Mouse (Mus musculus) CH12.LX (cell line): ENCODE data around the gene Uck2. TPM values are rescaled to one million over a fixed set of nuclear protein-coding genes. Genes with fewer than 3 reads are reported as not detected.

Experiments used
- DNase-seq: peaks from one replicate; pipeline ENCODE4 v3.0.0-alpha.2; 2013; ENCODE audit errors: extremely low read depth
- H3K27ac ChIP-seq: 2 replicates; pipeline ENCODE4 v1.5.1; 2012; ENCODE audit warnings: low read depth, mild to moderate bottlenecking, control low read depth, moderate library complexity; ENCODE audit not compliant: insufficient read depth
- H3K27me3 ChIP-seq: replicated peaks from 2 replicates; pipeline ENCODE3; 2012; ENCODE audit warnings: inconsistent platforms
- H3K36me3 ChIP-seq, 2 experiments: replicated peaks in 1 of 2; 2 replicates each; pipeline versions ENCODE3 to v1.6.1; 2012; ENCODE audit warnings: inconsistent platforms in 1 of 2, low read length in 1 of 2, mild to moderate bottlenecking in 1 of 2, mixed read lengths in 1 of 2, moderate library complexity in 1 of 2; ENCODE audit not compliant: control insufficient read depth in 1 of 2, insufficient read depth in 1 of 2
- H3K4me1 ChIP-seq, 2 experiments: 2 replicates each; pipeline ENCODE4 v1.6.1; 2012; ENCODE audit warnings: inconsistent platforms in 1 of 2, moderate library complexity in 1 of 2; ENCODE audit not compliant: insufficient read depth in 2 of 2, control insufficient read depth in 1 of 2
- H3K4me2 ChIP-seq: 2 replicates; pipeline ENCODE4 v1.6.1; 2012; ENCODE audit warnings: low read depth, mild to moderate bottlenecking, control low read depth; ENCODE audit not compliant: poor library complexity, insufficient read depth, severe bottlenecking
- H3K4me3 ChIP-seq, 3 experiments: fragments of 150-350 bp in 1 of 3; sonication (generic) in 1 of 3; replicated peaks in 1 of 3; 2 replicates each; pipeline versions ENCODE3 to v1.5.1; 2011 to 2012; ENCODE audit warnings: low read depth in 2 of 3, low read length in 2 of 3, mild to moderate bottlenecking in 2 of 3, moderate library complexity in 2 of 3, control low read depth in 1 of 3, improper control_type of control experiment in 1 of 3, inconsistent platforms in 1 of 3, mixed read lengths in 1 of 3; ENCODE audit not compliant: poor library complexity in 1 of 3
- H3K79me2 ChIP-seq: replicated peaks from 2 replicates; pipeline ENCODE4 v1.6.1; 2012; ENCODE audit warnings: mild to moderate bottlenecking, moderate library complexity; ENCODE audit not compliant: control insufficient read depth, poor library complexity, insufficient read depth, severe bottlenecking; ENCODE audit errors: extremely low read depth
- H3K9ac ChIP-seq: 2 replicates; pipeline ENCODE4 v1.6.1; 2012; ENCODE audit warnings: low read depth, mild to moderate bottlenecking, control low read depth, moderate library complexity; ENCODE audit not compliant: insufficient read depth
- H3K9me3 ChIP-seq: replicated peaks from 2 replicates; pipeline ENCODE3; 2012; ENCODE audit warnings: low read length, inconsistent platforms, mixed read lengths
- BHLHE40 ChIP-seq: IDR thresholded peaks from 2 replicates; pipeline ENCODE4 v1.6.1; 2011; ENCODE audit warnings: mild to moderate bottlenecking, low read depth, low read length, improper control_type of control experiment
- CHD1 ChIP-seq: IDR thresholded peaks from 2 replicates; pipeline ENCODE4 v1.6.1; 2012; ENCODE audit warnings: low read depth, low read length, improper control_type of control experiment, inconsistent platforms
- CHD2 ChIP-seq: IDR thresholded peaks from 2 replicates; pipeline ENCODE4 v1.6.1; 2011; ENCODE audit warnings: low read length, improper control_type of control experiment
- CTCF ChIP-seq, 2 experiments: IDR thresholded peaks in 1 of 2; conservative IDR thresholded peaks in 1 of 2; 2 replicates each; pipeline ENCODE4 v1.5.1; 2011 to 2012; ENCODE audit warnings: low read depth in 2 of 2, low read length in 2 of 2, improper control_type of control experiment in 1 of 2, inconsistent platforms in 1 of 2, mild to moderate bottlenecking in 1 of 2, moderate library complexity in 1 of 2
- E2F4 ChIP-seq: IDR thresholded peaks from 2 replicates; pipeline ENCODE4 v1.6.1; 2011; ENCODE audit warnings: low read depth, low read length, improper control_type of control experiment; ENCODE audit not compliant: insufficient replicate concordance
- ELF1 ChIP-seq: IDR thresholded peaks from 2 replicates; pipeline ENCODE4 v1.6.1; 2014; ENCODE audit warnings: low read depth, mild to moderate bottlenecking, inconsistent platforms, low read length, improper control_type of control experiment
- EP300 ChIP-seq: IDR thresholded peaks from 2 replicates; pipeline ENCODE4 v1.6.1; 2011; ENCODE audit warnings: low read length, improper control_type of control experiment
- ETS1 ChIP-seq: conservative IDR thresholded peaks from 2 replicates; pipeline ENCODE4 v1.6.1; 2012; ENCODE audit warnings: low read depth, mild to moderate bottlenecking, inconsistent platforms, low read length, improper control_type of control experiment, moderate library complexity
- GABPA ChIP-seq: IDR thresholded peaks from 2 replicates; pipeline ENCODE4 v1.6.1; 2012; ENCODE audit warnings: low read depth, low read length, improper control_type of control experiment, inconsistent platforms; ENCODE audit not compliant: insufficient replicate concordance
- HCFC1 ChIP-seq: IDR thresholded peaks from 2 replicates; pipeline ENCODE4 v1.6.1; 2012; ENCODE audit warnings: low read depth, mild to moderate bottlenecking, inconsistent platforms, low read length, improper control_type of control experiment
- IRF4 ChIP-seq: IDR thresholded peaks from 2 replicates; pipeline ENCODE4 v1.6.1; 2014; ENCODE audit warnings: low read depth, mild to moderate bottlenecking, inconsistent platforms, low read length, improper control_type of control experiment
- JUN ChIP-seq: IDR thresholded peaks from 2 replicates; pipeline ENCODE4 v1.6.1; 2011; ENCODE audit warnings: low read depth, mild to moderate bottlenecking, low read length, improper control_type of control experiment, moderate library complexity; ENCODE audit not compliant: insufficient read depth
- JUND ChIP-seq: conservative IDR thresholded peaks from 2 replicates; pipeline ENCODE4 v1.6.1; 2011; ENCODE audit warnings: low read depth, low read length, improper control_type of control experiment
- KAT2A ChIP-seq: IDR thresholded peaks from 2 replicates; pipeline ENCODE4 v1.6.1; 2012; ENCODE audit warnings: low read length, improper control_type of control experiment, inconsistent platforms; ENCODE audit not compliant: insufficient replicate concordance
- MAFK ChIP-seq: IDR thresholded peaks from 2 replicates; pipeline ENCODE4 v1.6.1; 2011; ENCODE audit warnings: low read length, improper control_type of control experiment; ENCODE audit not compliant: insufficient replicate concordance
- MAX ChIP-seq: IDR thresholded peaks from 2 replicates; pipeline ENCODE4 v1.6.1; 2011; ENCODE audit warnings: low read length, improper control_type of control experiment
- MAZ ChIP-seq: IDR thresholded peaks from 2 replicates; pipeline ENCODE4 v1.6.1; 2012; ENCODE audit warnings: low read depth, mild to moderate bottlenecking, inconsistent platforms, low read length, improper control_type of control experiment, moderate library complexity
- MEF2A ChIP-seq: IDR thresholded peaks from 2 replicates; pipeline ENCODE4 v1.6.1; 2014; ENCODE audit warnings: low read depth, mild to moderate bottlenecking, inconsistent platforms, low read length, improper control_type of control experiment, borderline replicate concordance
- MXI1 ChIP-seq: IDR thresholded peaks from 2 replicates; pipeline ENCODE4 v1.6.1; 2011; ENCODE audit warnings: mild to moderate bottlenecking, low read depth, low read length, improper control_type of control experiment
- MYC ChIP-seq: IDR thresholded peaks from 2 replicates; pipeline ENCODE4 v1.6.1; 2011; ENCODE audit warnings: low read depth, mild to moderate bottlenecking, improper control_type of control experiment, low read length
- NELFE ChIP-seq: IDR thresholded peaks from 2 replicates; pipeline ENCODE4 v1.6.1; 2011; ENCODE audit warnings: low read depth, low read length, improper control_type of control experiment
- NRF1 ChIP-seq: IDR thresholded peaks from 2 replicates; pipeline ENCODE4 v1.6.1; 2014; ENCODE audit warnings: low read depth, mild to moderate bottlenecking, inconsistent platforms, low read length, improper control_type of control experiment, moderate library complexity
- PAX5 ChIP-seq: IDR thresholded peaks from 2 replicates; pipeline ENCODE4 v1.6.1; 2012; ENCODE audit warnings: low read length, inconsistent platforms, mixed read lengths
- POLR2A ChIP-seq: IDR thresholded peaks from 2 replicates; pipeline ENCODE4 v1.6.1; 2011; ENCODE audit warnings: low read depth, mild to moderate bottlenecking, improper control_type of control experiment, low read length
- POLR2AphosphoS2 ChIP-seq: IDR thresholded peaks from 2 replicates; pipeline ENCODE4 v1.6.1; 2011; ENCODE audit warnings: low read depth, low read length, improper control_type of control experiment
- RAD21 ChIP-seq: IDR thresholded peaks from 2 replicates; pipeline ENCODE4 v1.6.1; 2011; ENCODE audit warnings: low read depth, mild to moderate bottlenecking, low read length, improper control_type of control experiment, moderate library complexity
- RCOR1 ChIP-seq: conservative IDR thresholded peaks from 2 replicates; pipeline ENCODE4 v1.6.1; 2012; ENCODE audit warnings: low read depth, mild to moderate bottlenecking, inconsistent platforms, low read length, improper control_type of control experiment
- SIN3A ChIP-seq: IDR thresholded peaks from 2 replicates; pipeline ENCODE4 v1.6.1; 2012; ENCODE audit warnings: low read length, improper control_type of control experiment, inconsistent platforms
- SMC3 ChIP-seq: IDR thresholded peaks from 2 replicates; pipeline ENCODE4 v1.6.1; 2011; ENCODE audit warnings: low read depth, low read length, improper control_type of control experiment
- TBP ChIP-seq: conservative IDR thresholded peaks from 2 replicates; pipeline ENCODE4 v1.6.1; 2011; ENCODE audit warnings: low read depth, low read length, improper control_type of control experiment
- TCF12 ChIP-seq: IDR thresholded peaks from 2 replicates; pipeline ENCODE4 v1.6.1; 2014; ENCODE audit warnings: low read depth, mild to moderate bottlenecking, inconsistent platforms, low read length, improper control_type of control experiment
- UBTF ChIP-seq: IDR thresholded peaks from 2 replicates; pipeline ENCODE4 v1.6.1; 2012; ENCODE audit warnings: low read depth, mild to moderate bottlenecking, inconsistent platforms, low read length, improper control_type of control experiment, moderate library complexity
- USF1 ChIP-seq: IDR thresholded peaks from 2 replicates; pipeline ENCODE4 v1.6.1; 2014; ENCODE audit warnings: low read depth, mild to moderate bottlenecking, inconsistent platforms, low read length, improper control_type of control experiment
- USF2 ChIP-seq: conservative IDR thresholded peaks from 2 replicates; pipeline ENCODE4 v1.6.1; 2011; ENCODE audit warnings: low read depth, low read length, improper control_type of control experiment
- ZC3H11A ChIP-seq: IDR thresholded peaks from 2 replicates; pipeline ENCODE4 v1.6.1; 2012; ENCODE audit warnings: low read depth, mild to moderate bottlenecking, inconsistent platforms, low read length, improper control_type of control experiment
- ZKSCAN1 ChIP-seq: IDR thresholded peaks from 2 replicates; pipeline ENCODE4 v1.6.1; 2012; ENCODE audit warnings: low read depth, inconsistent platforms, low read length, improper control_type of control experiment, borderline replicate concordance
- ZMIZ1 ChIP-seq: IDR thresholded peaks from 2 replicates; pipeline ENCODE4 v1.6.1; 2012; ENCODE audit warnings: low read depth, mild to moderate bottlenecking, inconsistent platforms, low read length, improper control_type of control experiment
- dilution Hi-C: fragments of 300-500 bp; cut with MboI; formaldehyde crosslinking; loops from 2 replicates; pipeline ENCODE4 v1.14.3; 2020; ENCODE audit warnings: low sequenced_read_pairs; ENCODE audit not compliant: extremely low pct_unique_long_range_greater_than_20kb, extremely low pct_ligation_motif_present
- in situ Hi-C: fragments of 300-500 bp; cut with MboI; formaldehyde crosslinking; loops from 3 replicates; pipeline ENCODE4 v1.14.3; 2019; ENCODE audit warnings: low sequenced_read_pairs, low pct_ligation_motif_present, low pct_unique_long_range_greater_than_20kb, mixed read lengths
- polyA plus RNA-seq: library from polyadenylated mRNA; unstranded; fragments of >175 nt; gene quantifications from 2 replicates; pipeline ENCODE4 v1.2.1, GENCODE M21; 2012; ENCODE audit warnings: low read depth; ENCODE audit not compliant: insufficient read length
- total RNA-seq, 2 experiments: library from RNA; depleted of rRNA; stranded (reverse); fragments of 300-350 nt in 1 of 2; fragments of >200 nt in 1 of 2; gene quantifications; 2 replicates each; pipeline ENCODE4 v1.2.3; 2012 to 2014

Gene Uck2
- total and polyA plus RNA-seq, 3 experiments: 235 to 392 (median 363) TPM

DNA sequence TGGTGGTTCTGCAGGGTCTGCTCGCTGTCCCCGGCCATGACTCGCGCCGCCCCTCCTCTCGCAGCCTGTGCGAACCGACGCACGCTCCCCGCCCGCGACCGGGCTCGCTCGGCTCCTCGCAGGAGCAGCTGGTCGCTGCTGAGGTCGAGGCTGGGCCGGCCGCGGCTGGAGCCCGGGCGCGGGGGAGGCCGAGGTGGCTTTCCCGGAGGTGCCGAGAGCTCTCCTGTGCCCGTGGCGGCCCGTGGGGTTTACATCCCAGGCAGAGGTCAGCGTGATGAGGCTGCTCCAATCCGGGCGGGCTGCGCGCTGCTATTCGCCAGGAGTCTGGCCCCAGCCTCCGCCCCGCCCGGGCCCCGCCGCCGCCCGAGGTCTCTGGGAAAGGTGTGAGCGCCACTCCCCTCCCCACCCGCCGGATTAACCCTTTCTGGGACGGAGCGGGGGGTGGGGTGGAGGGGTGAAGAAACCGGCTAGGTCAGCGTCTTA is 242 bp downstream of the Uck2 start:
- peaks cover 7 to 11% of the 10 kb centered on the region in 2 experiments for H3K36me3 ChIP-seq
- peaks cover 8 to 28% of the 10 kb centered on the region in 2 experiments for H3K4me1 ChIP-seq
- no peaks in the 10 kb centered on the region for H3K9me3 ChIP-seq

DNA sequence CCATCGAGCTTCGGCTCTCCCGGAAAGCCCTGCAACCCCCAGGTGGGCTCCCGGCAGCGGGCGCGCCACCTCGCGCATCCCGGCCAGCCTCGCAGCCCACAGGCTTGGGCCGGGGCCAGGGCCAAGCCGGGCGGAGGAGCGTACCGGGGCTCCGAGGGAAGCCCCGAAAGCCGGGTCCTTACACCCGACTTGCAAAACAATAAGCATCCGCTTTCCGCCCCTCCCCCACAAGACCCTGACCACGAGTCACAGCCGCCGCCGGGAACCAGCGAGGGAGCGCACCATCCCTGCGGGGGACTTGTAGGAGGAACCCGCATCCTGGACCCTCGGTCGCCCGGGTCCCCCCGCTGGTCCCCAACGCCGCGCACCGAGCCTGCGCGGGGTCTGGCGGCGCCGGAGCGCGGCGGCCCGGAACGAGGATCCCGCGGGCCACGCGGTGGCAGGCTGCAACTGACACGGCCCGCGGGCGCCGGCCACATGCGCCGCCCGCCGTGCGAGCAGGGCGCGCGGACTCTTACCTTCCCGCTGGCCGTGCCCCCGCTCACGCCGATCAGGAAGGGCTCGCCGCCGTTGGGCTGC is 773 bp downstream of the Uck2 start:
- peak; percentile 69 for DNase-seq
- H3K9ac ChIP-seq: peak overlapping the region; percentile 87
- no peaks in the 10 kb centered on the region for H3K9me3 ChIP-seq
- in situ Hi-C loops (no loop called here), dilution Hi-C loops (no loop called here)
- peaks cover 7 to 11% of the 10 kb centered on the region in 2 experiments for H3K36me3 ChIP-seq
- no peaks in the 10 kb centered on the region for H3K27me3 ChIP-seq
- peaks cover 9 to 31% of the 10 kb centered on the region in 2 experiments for H3K4me1 ChIP-seq
- peaks cover 52% of the 10 kb centered on the region for H3K79me2 ChIP-seq
- H3K27ac ChIP-seq: peak overlapping the region; percentile 79
- peak overlapping the region; percentile 76 to 91 (median 89) for H3K4me3 ChIP-seq
- no peak overlapping the region for H3K4me2 ChIP-seq
- TF ChIP-seq ZKSCAN1 (no peak), NRF1 (peak; percentile 70), ZC3H11A (no peak), KAT2A (no peak), CTCF (conservative IDR thresholded peaks at IDR 0.05 in 1 of 2, IDR thresholded peaks at IDR 0.05 in 1 of 2; ENCODE audit: low read depth in 2 of 2, low read length in 2 of 2) (no peak; a peak in 1 of 4 replicates), MYC (peak; percentile 27; the same call in 1 of the 2 replicates), POLR2AphosphoS2 (no peak; the same call in 1 of the 2 replicates), JUN (no peak), USF1 (no peak), ETS1 (no peak), HCFC1 (no peak), CHD1 (no peak; the same call in 1 of the 2 replicates), CHD2 (no peak; the same call in 1 of the 2 replicates), MAFK (no peak), ZMIZ1 (no peak), PAX5 (no peak), MAZ (no peak), UBTF (peak; percentile 61)

More for the DNA sequence above, 242 bp downstream of the Uck2 start:
- Histone ChIP-seq H3K27ac (peak overlapping the region; percentile 79), H3K9ac (peak overlapping the region; percentile 87), H3K27me3 (no peaks in the 10 kb centered on the region), H3K4me3 (peak overlapping the region; percentile 76 to 91 (median 89)), H3K4me2 (peak overlapping the region; percentile 87), H3K79me2 (peaks cover 46% of the 10 kb centered on the region)
- dilution Hi-C loops: no loop called here
- peak; percentile 91 for TF ChIP-seq ZMIZ1
- TF ChIP-seq JUND: no peak
- peak; percentile 100 for TF ChIP-seq MAZ
- peak; percentile 65; the same call in 1 of the 2 replicates for TF ChIP-seq TBP
- no peak for TF ChIP-seq KAT2A
- no peak for TF ChIP-seq CHD1
- peak; percentile 72 for TF ChIP-seq CHD2
- no peak for TF ChIP-seq ZKSCAN1
- no peak for TF ChIP-seq USF2
- TF ChIP-seq JUN: no peak
- no peak for TF ChIP-seq MEF2A
- no peak for TF ChIP-seq GABPA
- TF ChIP-seq EP300: no peak
- no peak; the same call in 1 of the 2 replicates for TF ChIP-seq USF1
- no peak for TF ChIP-seq E2F4
- no peak for TF ChIP-seq SMC3
- 0 out of 2 replicates have a peak, but pooled peaks have one; percentile 61 for TF ChIP-seq MXI1
- TF ChIP-seq IRF4: no peak
- TF ChIP-seq ELF1: 0 out of 2 replicates have a peak, but pooled peaks have one; percentile 33
- TF ChIP-seq NRF1: no peak
- no peak; the same call in 1 of the 2 replicates for TF ChIP-seq BHLHE40
- TF ChIP-seq UBTF: peak; percentile 88
- no peak for TF ChIP-seq ZC3H11A
- TF ChIP-seq PAX5: no peak
- TF ChIP-seq SIN3A: peak; percentile 34; the same call in 1 of the 2 replicates
- no peak for TF ChIP-seq RAD21
- no peak for TF ChIP-seq RCOR1
- TF ChIP-seq TCF12: peak; percentile 68; the same call in 1 of the 2 replicates
- peak; percentile 94 for TF ChIP-seq POLR2A
- TF ChIP-seq NELFE: peak; percentile 91
- TF ChIP-seq MAX: 0 out of 2 replicates have a peak, but pooled peaks have one; percentile 16
- TF ChIP-seq POLR2AphosphoS2: peak; percentile 63; the same call in 1 of the 2 replicates
- peak; percentile 38; the same call in 1 of the 2 replicates for TF ChIP-seq HCFC1
- in situ Hi-C loops: no loop called here
- peak; percentile 83 for DNase-seq
